In the genomic region with DNA sequence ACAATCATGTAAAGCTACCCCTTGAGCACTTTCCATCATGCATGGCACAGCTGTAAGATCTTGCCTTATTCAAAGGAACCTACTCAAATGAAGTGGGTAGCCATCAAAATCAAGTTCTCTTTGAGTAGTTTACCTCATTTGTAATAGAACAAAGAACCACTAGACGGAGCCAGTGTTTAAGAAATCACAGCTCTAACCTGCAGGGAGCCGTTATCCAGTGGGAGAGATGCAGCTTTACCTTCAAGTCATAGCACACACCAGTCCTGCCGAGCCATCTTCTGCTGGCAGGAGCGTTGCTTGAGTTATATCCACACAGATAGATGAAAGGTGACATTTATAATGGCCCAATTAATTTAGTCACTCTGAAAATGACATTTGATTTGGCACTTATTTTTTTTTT, we compare ENCODE assay signal across 8 mouse cellular contexts. TPM values are rescaled to one million over a fixed set of nuclear protein-coding genes. Genes with fewer than 3 reads are reported as not detected.
DNase-seq lines count a peak whose midpoint lies in the region; ATAC-seq and TF ChIP-seq lines count a peak whose summit lies in the region.

No protein-coding gene starts in this region.

- H3K9ac ChIP-seq in heart, embryonic 11.5 days (ENCODE audit: low read depth, low read length) = no peak overlapping the region
- no peak overlapping the region for H3K9ac ChIP-seq in lung, embryonic 14.5 days

- no peak overlapping the region for H3K4me2 ChIP-seq in heart, embryonic 11.5 days
- no peak overlapping the region for H3K4me2 ChIP-seq in lung, embryonic 14.5 days

- H3K36me3 ChIP-seq in heart, embryonic 11.5 days (ENCODE audit: control insufficient read depth, insufficient read depth, low read length) = no peaks in the 10 kb centered on the region
- no peaks in the 10 kb centered on the region for H3K36me3 ChIP-seq in thymus, adult 2 months (ENCODE audit: control insufficient read depth, insufficient read depth, low read length)
- no peaks in the 10 kb centered on the region for H3K36me3 ChIP-seq in lung, embryonic 14.5 days (ENCODE audit: insufficient read depth)

- H3K9me3 ChIP-seq in heart, embryonic 11.5 days (replicated peaks; ENCODE audit: control insufficient read depth, low read length) = no peaks in the 10 kb centered on the region
- H3K9me3 ChIP-seq in lung, embryonic 14.5 days (ENCODE audit: low read depth, low read length) = no peaks in the 10 kb centered on the region

- peaks cover 4% of the 10 kb centered on the region; the same call in 1 of the 2 replicates for H3K4me1 ChIP-seq in heart, embryonic 11.5 days (ENCODE audit: control insufficient read depth, insufficient read depth, low read length)
- no peaks in the 10 kb centered on the region for H3K4me1 ChIP-seq in thymus, adult 2 months (replicated peaks; ENCODE audit: control insufficient read depth, insufficient read depth, low read length)
- H3K4me1 ChIP-seq in lung, embryonic 14.5 days (ENCODE audit: insufficient read depth) = peaks cover 8% of the 10 kb centered on the region; the same call in 1 of the 2 replicates

- 8% methylated on average over 4 of the region's 4 CpGs for WGBS in heart, embryonic 11.5 days (ENCODE audit: insufficient replicate concordance)
- WGBS in thymus, adult 2 months = 16% methylated on average over 4 of the region's 4 CpGs
- WGBS in lung, embryonic 14.5 days = 5% methylated on average over 4 of the region's 4 CpGs

- no peak overlapping the region for H3K4me3 ChIP-seq in heart, embryonic 11.5 days (ENCODE audit: low read depth, low read length)
- no peak overlapping the region for H3K4me3 ChIP-seq in thymus, adult 2 months (ENCODE audit: control insufficient read depth, insufficient read depth, low read length)
- no peak overlapping the region for H3K4me3 ChIP-seq in lung, embryonic 14.5 days (ENCODE audit: low read depth, low read length)

- DNase-seq in heart, adult 11 months = peak; percentile 6
- DNase-seq in thymus, postnatal 0 days (ENCODE audit: low spot score) = peak; percentile 19
- no peak for DNase-seq in thymus, adult 2 months
- peak; percentile 48 for DNase-seq in embryo, embryonic 9.5 days (ENCODE audit: extremely low spot score)
- DNase-seq in lung, embryonic 14.5 days = peak; percentile 85
- DNase-seq in telencephalon, adult 2 months (ENCODE audit: low read depth, low spot score) = peak; percentile 73
- no peak for DNase-seq in thymus, postnatal 36 days

- no peak overlapping the region for H3K27ac ChIP-seq in heart, embryonic 11.5 days (ENCODE audit: low read depth, low read length)
- no peak overlapping the region for H3K27ac ChIP-seq in thymus, adult 2 months (ENCODE audit: control insufficient read depth, insufficient read depth, low read length)
- H3K27ac ChIP-seq in lung, embryonic 14.5 days (ENCODE audit: low read depth) = no peak overlapping the region

- no peak for ATAC-seq in heart, embryonic 11.5 days (replicated peaks; ENCODE audit: insufficient number of reproducible peaks, low FRiP score, low TSS enrichment)
- no peak for ATAC-seq in lung, embryonic 14.5 days (ENCODE audit: insufficient read depth)

- TF ChIP-seq CTCF in thymus, adult 2 months (IDR thresholded peaks at IDR 0.05; ENCODE audit: borderline replicate concordance, control insufficient read depth, extremely low read depth, insufficient read depth, low read length, poor library complexity) = no peak
- peak; percentile 79 for TF ChIP-seq CTCF in lung, embryonic 14.5 days (IDR thresholded peaks at IDR 0.05; ENCODE audit: low read depth)

- peaks cover 28% of the 10 kb centered on the region for H3K27me3 ChIP-seq in heart, embryonic 11.5 days (ENCODE audit: control insufficient read depth, insufficient read depth, low read length)
- H3K27me3 ChIP-seq in thymus, adult 2 months (ENCODE audit: control insufficient read depth, insufficient read depth, low read length) = peaks cover 5% of the 10 kb centered on the region; the same call in 1 of the 2 replicates
- peaks cover 26% of the 10 kb centered on the region for H3K27me3 ChIP-seq in lung, embryonic 14.5 days (ENCODE audit: insufficient read depth, low read length)

- TF ChIP-seq POLR2A in thymus, adult 2 months (IDR thresholded peaks at IDR 0.05; ENCODE audit: control insufficient read depth, extremely low read depth, insufficient read depth, low read length, poor library complexity) = no peak

RNA-seq across cellular contexts. Expression of gene Kcnh1, which starts 1.5 kb away (rescaled TPM):
- 0.30 and 0.39 TPM in 2 replicates for polyA plus RNA-seq in heart, embryonic 11.5 days (2014; fragmentation: Nextera tagmentation; extraction: Ambion mirVana)
- 0.49 TPM in 2 replicates for polyA plus RNA-seq in thymus, postnatal 0 days (2015; fragmentation: Nextera tagmentation; extraction: Ambion mirVana)
- 0.80 and 1.0 TPM in 2 replicates for polyA plus RNA-seq in thymus, adult 2 months (2012; rRNA removed)
- polyA plus RNA-seq in lung, embryonic 14.5 days (2014; fragmentation: Nextera tagmentation; extraction: Ambion mirVana) = 1.7 and 2.0 TPM in 2 replicates

RNA-seq across cellular contexts. Expression of gene Rcor3, which starts 51.2 kb away (rescaled TPM):
- polyA plus RNA-seq in heart, embryonic 11.5 days (2014; fragmentation: Nextera tagmentation; extraction: Ambion mirVana) = 24.8 and 25.7 TPM in 2 replicates
- 11.5 and 12.2 TPM in 2 replicates for polyA plus RNA-seq in thymus, postnatal 0 days (2015; fragmentation: Nextera tagmentation; extraction: Ambion mirVana)
- polyA plus RNA-seq in thymus, adult 2 months (2012; rRNA removed) = 29.9 and 30.4 TPM in 2 replicates
- polyA plus RNA-seq in lung, embryonic 14.5 days (2014; fragmentation: Nextera tagmentation; extraction: Ambion mirVana) = 29.5 and 31.0 TPM in 2 replicates

Comparison
In these comparisons a context has a peak if more than half of its experiments do, and no peak if none do; other contexts are left out.
1. DNase-seq: peak in heart, adult 11 months (single experiment), thymus, postnatal 0 days (single experiment), embryo, embryonic 9.5 days (single experiment), lung, embryonic 14.5 days (single experiment) and telencephalon, adult 2 months (single experiment); none in thymus, adult 2 months (single experiment) and thymus, postnatal 36 days (0 of 2).